Mouse (Mus musculus) granulocyte monocyte progenitor cell, adult 5-6 weeks (primary cell): ENCODE measurements around the gene Zfp131. TPM values are rescaled to one million over a fixed set of nuclear protein-coding genes. Genes with fewer than 3 reads are reported as not detected.
A peak's percentile ranks its signal among the peaks of the same experiment; 100 is the strongest.

ENCODE experiments used
- ATAC-seq: replicated peaks from 2 replicates; pipeline ENCODE4 v1.8.0; 2016; ENCODE audit warnings: mild to moderate bottlenecking, moderate TSS enrichment, inconsistent platforms; ENCODE audit not compliant: poor library complexity, severe bottlenecking
- total RNA-seq, 2 experiments: library from RNA; stranded (forward) in 1 of 2; stranded (reverse) in 1 of 2; fragments of 200-712, 200-1000 nt in 1 of 2; fragments of >200 nt in 1 of 2; fragmentation: Nextera tagmentation in 1 of 2; gene quantifications; 2 replicates each; pipeline ENCODE4 v1.2.3; 2014 to 2017

Zfp131 gene
- total RNA-seq, 2 experiments from 2014 or later, result 49.3 to 64.4 TPM

DNA sequence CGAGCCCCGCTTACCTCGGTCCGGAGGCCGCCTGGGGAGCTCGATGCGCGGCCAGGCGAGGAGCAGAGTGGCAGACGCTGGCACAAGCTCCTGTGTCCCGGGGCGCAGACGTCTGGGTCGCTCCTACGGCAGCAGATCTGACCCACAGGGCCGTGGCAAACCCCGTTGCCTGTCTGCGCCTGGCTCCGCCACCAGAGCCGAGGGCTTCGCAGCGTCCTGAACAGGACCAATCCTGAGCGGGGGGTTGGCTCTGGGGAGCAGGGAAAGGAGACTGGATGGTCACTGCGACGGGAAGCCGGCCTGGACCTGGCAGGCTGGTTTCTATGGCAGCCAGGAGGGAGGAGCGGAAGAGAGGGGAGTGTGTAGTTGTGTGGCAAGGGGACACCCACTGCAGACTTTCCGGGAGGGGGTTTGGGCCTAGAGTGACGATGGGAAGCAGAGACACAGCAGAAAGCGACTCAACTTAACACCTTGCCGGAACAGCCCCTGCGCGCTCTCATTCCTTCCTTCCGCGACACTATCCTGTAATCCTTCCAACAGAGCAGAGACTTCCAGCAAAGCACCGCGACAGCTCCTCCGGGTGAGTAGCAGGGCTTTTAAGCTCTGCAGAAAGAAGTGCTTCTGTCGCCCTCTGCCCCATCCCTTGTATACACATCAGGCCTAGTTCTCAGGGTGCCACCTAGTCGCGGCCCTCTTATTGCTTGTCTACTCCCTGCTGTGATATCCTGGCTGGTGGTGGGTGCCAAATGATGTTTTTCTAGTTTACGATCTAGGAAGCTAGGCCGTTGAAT lies 34.8 kb downstream of the Zfp131 start, which contains the start of gene Nim1k:
Gene Nim1k (minus strand): TSS at position 202 of the 791 bp plus-strand sequence.
- ATAC-seq, result peak; percentile 80

DNA sequence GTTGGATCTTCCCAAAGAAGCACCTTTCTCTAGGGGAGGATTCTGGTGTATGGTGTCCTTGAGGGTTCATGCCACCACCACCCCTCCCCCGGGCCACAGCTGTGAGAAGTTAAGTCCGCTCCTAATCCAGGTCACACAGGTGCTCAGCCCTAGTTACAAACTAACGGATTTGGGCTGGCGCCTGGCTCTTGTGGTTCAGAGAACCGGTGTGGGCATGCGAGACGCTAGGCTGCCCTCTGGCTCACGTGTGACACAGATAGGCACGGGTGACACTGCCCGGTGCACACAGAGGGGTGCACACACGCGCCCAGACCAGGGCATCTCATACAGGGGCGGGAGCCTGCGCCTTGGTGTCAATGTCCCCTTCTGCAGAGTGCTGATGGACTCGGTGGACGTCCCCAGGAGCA lies 35.5 kb downstream of the Zfp131 start:
- ATAC-seq, result peak; percentile 42

DNA sequence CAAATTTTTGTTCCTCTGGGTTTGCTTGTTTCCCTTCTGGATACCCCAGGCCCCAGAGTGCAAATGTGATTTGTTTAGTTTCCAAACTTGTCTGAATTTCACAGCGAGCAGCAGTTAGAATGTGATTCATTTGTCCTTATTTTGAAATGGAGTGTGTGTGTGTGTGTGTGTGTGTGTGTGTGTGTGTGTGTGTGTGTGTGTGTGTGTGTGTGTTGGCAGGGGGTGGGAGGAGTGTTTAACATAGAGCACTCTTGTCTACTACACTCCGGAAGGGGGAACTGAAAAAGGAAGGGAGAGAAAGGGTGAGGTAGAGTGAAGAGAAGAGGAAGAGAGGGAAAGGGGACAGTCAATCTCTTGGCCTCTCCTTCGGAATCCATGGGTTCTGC lies 36.1 kb downstream of the Zfp131 start:
- ATAC-seq, result peak; percentile 58

DNA sequence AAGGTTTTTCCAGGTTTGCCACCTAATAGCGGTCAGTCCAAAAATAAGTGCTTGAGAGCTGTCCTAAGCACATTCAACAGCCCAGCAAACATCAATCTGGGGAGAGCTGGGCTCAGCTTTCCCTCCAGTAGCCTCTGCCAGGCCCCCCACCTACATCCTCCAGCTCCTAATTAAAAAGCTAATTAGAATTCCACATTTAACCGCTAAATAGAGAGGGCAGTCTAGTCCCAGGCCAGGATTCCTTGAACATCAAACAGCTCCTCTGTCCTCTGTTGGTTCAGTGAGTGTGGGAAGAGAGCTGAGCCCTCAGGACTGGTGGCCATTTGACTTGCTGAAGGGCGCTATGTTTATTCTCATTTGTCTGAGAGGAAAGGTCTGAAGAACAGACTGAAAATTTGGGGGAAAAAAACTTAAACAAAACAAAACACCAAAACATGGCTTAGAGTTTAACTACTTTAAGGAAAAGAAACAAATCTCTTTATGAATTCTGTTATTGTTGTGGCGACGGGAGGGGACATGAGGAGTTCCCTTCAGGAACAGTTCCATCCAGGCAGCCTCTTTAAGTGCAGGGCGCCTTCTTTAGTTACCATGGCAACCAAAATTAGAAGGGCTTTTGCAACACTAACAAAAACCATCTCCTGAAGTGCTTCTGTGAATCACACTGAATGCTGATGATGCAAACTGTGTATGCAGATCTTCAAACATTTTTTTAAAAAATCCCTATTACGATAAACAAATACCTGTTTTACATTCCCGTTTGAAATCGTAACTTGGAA lies 36.6 kb downstream of the Zfp131 start:
- peak; percentile 40 for ATAC-seq

DNA sequence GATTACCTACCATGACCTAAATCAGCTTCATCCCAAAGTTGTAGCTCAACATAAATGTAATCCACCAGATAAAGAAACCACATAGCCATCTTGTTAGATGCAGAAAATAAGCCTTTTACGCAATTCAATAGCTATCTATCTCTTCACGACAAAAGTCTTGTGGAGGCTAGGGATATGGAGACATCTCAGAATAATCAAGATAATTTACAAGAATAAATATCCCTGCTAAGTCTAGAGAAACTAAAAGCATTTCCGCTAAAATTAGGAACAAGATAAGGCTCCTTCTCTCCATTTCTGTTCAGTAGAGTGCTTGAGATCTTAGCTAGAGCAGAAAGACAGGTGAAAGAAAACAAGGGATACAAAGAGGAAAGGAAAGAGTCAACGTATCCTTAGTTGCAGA lies 43.8 kb downstream of the Zfp131 start:
- ATAC-seq, result no peak

DNA sequence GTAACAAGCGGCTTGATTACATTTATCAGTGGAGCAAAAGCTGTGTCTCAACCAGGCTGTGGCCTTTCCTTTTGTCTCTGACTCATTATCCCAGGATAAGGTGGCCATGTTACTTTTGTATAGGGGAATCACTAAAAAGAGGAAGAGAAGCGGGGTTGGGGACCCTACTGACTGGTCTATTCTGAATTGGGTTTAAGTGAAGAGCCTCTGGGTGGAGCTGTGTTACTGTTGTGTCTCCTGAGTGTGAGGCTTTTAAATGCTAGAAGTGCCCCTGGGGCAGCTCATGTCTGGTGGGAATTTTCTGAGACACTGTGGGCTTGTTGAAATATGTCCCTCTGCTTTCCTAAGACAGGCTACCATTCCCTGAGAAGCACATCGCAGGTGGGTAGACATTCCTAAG lies 47.2 kb downstream of the Zfp131 start:
- ATAC-seq, result peak; percentile 74

DNA sequence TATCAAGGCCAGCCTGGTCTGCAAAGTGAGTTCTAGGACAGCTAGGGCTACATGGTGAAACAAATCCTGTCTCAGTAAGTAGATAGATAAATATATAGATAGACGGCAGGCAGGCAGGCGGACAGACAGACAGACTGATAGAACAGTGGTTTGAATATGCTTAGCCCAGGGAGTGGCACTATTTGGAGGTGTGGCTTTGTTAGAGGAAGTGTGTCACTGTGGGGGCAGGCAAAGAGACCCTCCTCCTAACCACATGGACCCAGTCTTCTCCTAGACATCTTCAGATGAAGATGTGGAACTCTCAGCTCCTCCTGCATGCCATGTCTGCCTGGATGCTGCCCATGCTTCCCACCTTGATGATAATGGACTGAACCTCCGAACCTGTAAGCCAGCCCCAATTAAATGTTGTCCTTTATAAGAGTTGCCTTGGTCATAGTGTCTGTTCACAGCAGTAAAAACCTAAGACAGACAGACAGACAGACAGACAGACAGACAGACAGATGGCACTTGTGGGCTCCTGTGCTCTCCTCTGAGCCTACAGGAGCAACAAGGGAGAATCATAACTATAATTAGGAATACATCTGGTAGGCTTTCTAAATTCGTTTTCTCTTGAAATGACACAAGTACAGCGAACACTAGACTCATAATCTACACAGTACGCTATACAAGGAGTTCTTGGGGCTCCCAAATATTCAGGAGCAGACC lies 47.8 kb downstream of the Zfp131 start:
- ATAC-seq, result peak; percentile 70

DNA sequence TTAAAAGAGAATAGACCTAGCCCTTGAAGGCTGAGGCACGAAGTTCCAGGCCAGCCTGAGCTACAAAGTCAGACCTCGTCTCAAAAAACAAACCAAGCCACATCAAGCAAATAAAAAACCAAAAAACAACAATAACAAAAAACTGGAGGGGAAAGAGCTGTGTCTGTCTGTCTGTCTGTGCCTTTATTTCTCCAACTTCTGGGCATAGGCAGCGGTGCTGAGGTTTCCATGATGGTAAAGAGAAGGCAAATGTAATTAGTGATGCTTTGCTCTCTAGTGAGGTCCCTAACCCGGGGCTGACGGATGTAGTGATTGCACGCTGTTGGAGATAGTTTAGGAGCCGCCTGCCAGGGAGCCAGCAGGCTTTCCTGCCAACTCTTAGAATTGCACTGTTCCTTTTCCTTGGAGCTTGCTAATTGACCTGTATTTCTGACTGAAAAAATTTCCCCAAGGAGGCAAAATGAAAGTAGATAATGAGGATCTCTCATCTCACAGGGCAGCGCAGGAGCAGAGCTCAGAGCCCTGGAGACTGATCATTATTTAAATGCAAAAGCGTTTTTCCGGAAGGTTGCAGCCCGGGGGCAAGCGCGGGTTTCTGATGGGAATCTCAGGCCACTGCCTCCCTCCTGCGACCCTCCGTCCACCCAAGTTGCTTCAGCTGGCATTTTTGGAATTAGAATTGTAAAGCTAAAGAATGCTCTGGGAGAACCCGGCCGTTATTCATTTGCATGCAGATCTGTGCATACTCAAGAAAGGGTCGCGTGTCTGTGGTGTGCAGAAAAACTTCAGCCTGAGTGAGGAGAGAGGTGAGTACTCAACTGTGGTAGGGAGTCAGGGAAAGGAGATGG lies 49.1 kb downstream of the Zfp131 start:
- ATAC-seq, result no peak

DNA sequence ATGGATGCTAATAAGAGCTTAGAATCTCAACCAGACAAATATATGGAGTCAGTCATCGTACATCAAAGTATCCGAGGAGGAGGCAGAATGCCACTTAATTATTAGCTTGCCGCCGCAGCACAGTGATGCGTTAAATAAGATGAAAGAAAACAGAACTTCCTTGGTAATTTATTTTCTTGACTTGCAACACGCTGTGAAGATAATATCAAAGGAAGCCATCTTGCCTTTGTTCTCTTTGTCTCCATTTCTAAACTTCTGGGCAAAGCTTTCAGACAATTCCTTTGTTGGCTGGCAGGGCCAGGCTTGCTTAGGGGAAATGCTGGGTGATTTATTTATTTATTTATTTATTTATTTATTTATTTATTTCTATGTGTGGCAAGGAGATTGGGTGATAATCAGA lies 59.2 kb downstream of the Zfp131 start:
- no peak for ATAC-seq

DNA sequence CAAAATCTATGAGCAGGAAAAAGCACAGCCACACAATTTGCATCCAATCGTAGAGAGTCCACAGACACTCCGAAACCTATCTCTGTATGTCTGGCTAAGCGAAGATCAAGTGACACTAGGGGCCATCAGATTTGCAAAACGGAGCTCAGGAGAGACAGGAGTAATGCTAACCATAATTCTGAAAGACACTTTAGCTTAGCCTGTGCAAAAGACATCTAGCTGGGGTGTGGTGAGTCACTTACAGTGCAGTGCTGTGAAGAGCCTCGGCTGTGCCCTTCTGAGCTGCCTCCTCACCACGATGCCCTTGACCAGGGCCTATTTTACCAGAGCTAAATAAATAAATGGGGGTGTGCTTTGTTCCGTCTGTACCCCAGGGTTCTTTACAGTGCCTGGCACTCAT lies 61.3 kb downstream of the Zfp131 start:
- ATAC-seq, result no peak

DNA sequence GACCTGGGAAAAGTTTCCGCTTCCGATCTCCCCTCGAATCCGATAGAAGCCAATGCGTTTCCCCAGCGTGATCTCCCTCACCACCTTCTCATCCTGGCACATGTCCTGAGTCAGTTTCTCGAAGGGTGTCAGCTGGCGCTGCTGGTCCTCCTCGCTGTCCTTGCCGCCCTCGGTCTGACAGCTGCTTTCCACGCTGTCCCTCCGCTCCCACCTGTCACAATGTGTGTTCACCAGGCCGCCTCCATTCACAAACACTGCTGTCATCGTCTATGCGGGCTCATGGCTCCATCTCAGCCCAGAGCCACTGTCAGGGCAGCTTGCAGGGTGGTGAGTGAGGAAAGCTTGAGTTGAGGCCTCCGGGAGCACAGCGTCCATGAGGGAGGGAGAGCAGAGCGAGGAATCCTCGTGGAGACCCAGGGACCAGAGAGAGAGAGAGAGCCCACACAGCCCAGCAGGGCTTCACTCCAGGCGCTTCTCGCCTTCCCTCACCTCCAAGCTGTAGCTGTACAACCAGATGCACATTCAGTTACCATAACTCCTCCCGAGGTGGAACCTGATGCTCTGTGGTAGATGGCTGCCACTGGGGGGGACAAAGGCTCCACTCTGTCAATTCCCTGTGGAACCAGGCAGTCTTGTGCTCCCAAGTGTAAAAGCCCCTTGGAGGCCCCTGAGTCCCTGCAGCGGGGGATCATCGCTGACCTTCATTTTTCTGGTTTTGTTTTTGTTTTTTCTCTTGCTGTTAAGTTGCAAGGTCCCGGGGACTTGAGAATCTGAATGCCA lies 62.9 kb downstream of the Zfp131 start:
- no peak for ATAC-seq

DNA sequence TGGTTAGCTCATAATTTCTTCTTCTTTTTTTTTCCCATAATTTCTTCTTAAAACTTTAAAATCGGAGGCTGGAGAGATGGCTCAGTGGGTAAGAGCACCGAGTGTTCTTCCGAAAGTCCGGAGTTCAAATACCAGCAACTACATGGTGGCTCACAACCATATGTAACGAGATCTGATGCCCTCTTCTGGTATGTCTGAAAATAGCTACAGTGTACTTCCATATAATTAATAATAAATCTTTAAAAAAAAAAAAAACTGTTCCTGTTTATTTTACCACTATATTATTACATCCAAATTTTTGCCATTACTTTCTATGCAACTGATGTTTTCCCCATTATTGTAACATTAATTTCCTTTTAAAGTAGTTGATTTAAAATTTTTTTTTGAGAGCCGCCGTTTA lies 66.1 kb downstream of the Zfp131 start:
- ATAC-seq, result no peak

DNA sequence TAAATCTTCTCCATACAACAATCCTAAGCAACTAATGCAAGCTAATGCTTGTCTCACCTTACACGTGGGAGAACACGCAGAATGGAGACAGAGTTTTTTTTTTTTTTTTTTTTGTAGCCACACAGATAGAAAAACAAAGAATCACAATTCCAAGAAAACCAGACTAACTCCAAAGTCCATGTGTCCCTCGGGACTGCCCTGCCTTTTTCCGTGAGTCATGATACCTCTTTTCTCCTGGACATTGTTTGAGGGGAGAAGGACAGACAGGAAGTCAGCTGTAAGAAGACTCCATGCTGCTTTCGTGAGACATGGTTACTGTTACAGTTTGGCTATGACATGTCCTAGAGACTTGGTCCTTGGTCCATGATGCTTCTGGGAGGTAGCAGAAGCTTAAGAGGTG lies 67.3 kb downstream of the Zfp131 start:
- no peak for ATAC-seq

DNA sequence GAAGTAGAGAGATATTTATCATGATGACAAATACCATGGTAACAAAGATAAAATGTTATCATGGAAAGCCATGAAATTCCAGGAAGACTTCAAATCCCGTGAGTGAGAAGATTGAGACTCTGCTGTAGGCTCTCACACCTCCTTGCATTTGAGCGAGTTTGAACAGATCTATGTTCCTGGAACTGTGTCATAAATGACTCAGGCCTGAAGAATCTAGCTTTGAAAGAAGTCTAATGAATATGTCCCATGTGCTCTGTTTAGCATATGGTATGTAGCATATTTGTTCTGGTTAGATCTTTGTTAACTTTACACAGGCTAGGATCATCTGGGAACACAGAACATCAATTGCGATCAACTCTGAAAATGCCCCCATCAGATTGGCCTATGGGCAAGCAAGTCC lies 68.2 kb downstream of the Zfp131 start:
- ATAC-seq, result no peak

DNA sequence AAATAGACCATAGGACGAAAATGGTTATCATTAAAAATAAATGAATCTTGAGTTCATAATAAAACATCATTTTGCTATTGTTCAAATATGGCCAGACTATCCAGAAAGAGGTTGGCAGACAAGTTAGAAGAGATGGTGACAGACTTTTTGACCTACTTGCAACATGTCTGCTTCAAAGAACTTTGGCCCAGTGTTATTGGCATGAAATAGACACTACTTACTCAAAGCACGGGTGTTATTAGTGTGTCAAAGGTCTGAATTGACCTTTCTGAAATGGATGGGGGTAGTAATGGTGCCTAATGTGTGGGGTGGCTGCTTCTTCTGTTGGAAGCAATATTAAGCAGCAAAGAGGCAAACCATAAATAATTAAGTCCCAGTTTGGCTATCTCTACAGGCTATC lies 74.6 kb downstream of the Zfp131 start:
- ATAC-seq, result no peak
